17 mouse cellular contexts compared by ENCODE assay signal in the genomic region with DNA sequence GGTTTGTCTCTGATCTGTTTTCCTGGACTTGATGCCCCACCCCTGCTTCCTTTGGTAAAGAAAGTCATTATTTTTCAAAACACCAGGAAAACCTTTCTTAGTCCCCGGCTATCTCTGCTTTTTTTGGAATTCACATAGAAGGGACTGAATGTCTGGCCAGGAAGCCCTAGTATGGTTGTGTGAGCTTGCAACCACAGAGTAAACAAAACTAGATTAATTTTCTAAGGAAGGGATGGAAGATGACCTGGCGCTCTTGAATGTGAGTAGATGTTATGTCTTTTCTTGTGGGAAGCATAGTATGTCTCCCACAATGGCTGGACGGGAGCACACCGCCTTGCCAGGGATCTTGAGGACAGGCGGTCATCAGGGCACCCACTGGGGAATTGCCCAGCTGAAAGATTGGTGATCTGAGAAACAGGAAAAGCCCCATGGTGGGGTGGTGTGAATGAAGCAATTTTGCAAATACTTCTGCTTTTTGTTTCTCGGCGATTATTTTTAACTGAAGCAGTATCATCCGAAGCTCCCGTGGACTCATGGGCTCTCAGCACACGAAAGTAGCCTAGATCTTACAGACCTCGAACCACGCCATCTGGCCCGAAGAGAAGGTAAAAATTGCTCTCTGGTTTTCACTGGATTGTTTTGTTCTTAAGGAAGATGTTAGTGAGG. TPM values are rescaled to one million over a fixed set of nuclear protein-coding genes. Genes with fewer than 3 reads are reported as not detected.
DNase-seq lines count a peak whose midpoint lies in the region; ATAC-seq and TF ChIP-seq lines count a peak whose summit lies in the region.
"Had no signal": no experiment of that assay in that cellular context is flagged by ENCODE, and none has a peak within 500 bp of the region (broad histone marks: within the 10 kb centered on the region; RNA-seq: fewer than 3 reads in every experiment).

No protein-coding gene starts in this region.

- H3K4me1 ChIP-seq in liver, adult 2 months (ENCODE audit: control insufficient read depth, insufficient read depth, low read length), result peaks cover 2% of the 10 kb centered on the region; the same call in 1 of the 2 replicates
- H3K4me1 ChIP-seq in intestine, postnatal 0 days (replicated peaks; ENCODE audit: control insufficient read depth, insufficient read depth, low read length), result no peaks in the 10 kb centered on the region
- H3K4me1 ChIP-seq: hindbrain, embryonic 10.5 days had no signal

- no peaks in the 10 kb centered on the region for H3K36me3 ChIP-seq in liver, adult 2 months (ENCODE audit: control insufficient read depth, insufficient read depth, low read length)
- no peaks in the 10 kb centered on the region for H3K36me3 ChIP-seq in intestine, postnatal 0 days (ENCODE audit: control insufficient read depth, insufficient read depth)
- H3K36me3 ChIP-seq: embryonic facial prominence, embryonic 15.5 days; hindbrain, embryonic 10.5 days had no signal

- ATAC-seq in hematopoietic stem cell, adult 5-6 weeks (replicated peaks in 1 of 2; ENCODE audit: insufficient read depth in 1 of 2, low FRiP score in 2 of 2, low TSS enrichment in 1 of 2, low read depth in 1 of 2, poor library complexity in 2 of 2, severe bottlenecking in 2 of 2), result peak; percentile 43 to 56
- no peak for ATAC-seq in intestine, postnatal 0 days

- H3K27ac ChIP-seq in liver, adult 2 months (replicated peaks; ENCODE audit: insufficient read depth, low read depth, low read length), result peak overlapping the region; percentile 85
- H3K27ac ChIP-seq in intestine, postnatal 0 days (ENCODE audit: low read depth, low read length), result no peak overlapping the region
- H3K27ac ChIP-seq: embryonic facial prominence, embryonic 15.5 days; hindbrain, embryonic 10.5 days had no signal

- no peaks in the 10 kb centered on the region for H3K79me2 ChIP-seq in liver, adult 2 months (ENCODE audit: control insufficient read depth, insufficient read depth, low read length)

- peak overlapping the region; percentile 45; the same call in 1 of the 2 replicates for H3K9ac ChIP-seq in liver, adult 2 months (ENCODE audit: low read depth, low read length)
- H3K9ac ChIP-seq in intestine, postnatal 0 days (ENCODE audit: low read depth, low read length), result no peak overlapping the region
- H3K9ac ChIP-seq: embryonic facial prominence, embryonic 15.5 days had no signal

- TF ChIP-seq POLR2A in liver, adult 2 months (IDR thresholded peaks at IDR 0.05; ENCODE audit: extremely low read depth, insufficient read depth, low read length), result no peak

- no peaks in the 10 kb centered on the region for H3K27me3 ChIP-seq in liver, adult 2 months (ENCODE audit: control insufficient read depth, insufficient read depth, low read length)
- H3K27me3 ChIP-seq in intestine, postnatal 0 days (replicated peaks; ENCODE audit: control insufficient read depth, insufficient read depth, low read length), result no peaks in the 10 kb centered on the region
- H3K27me3 ChIP-seq: embryonic facial prominence, embryonic 15.5 days had no signal

- H3K4me2 ChIP-seq in intestine, postnatal 0 days (replicated peaks; ENCODE audit: low read depth), result no peak overlapping the region
- H3K4me2 ChIP-seq: embryonic facial prominence, embryonic 15.5 days had no signal

- peak overlapping the region; percentile 54 for H3K4me3 ChIP-seq in liver, adult 2 months (ENCODE audit: insufficient read depth, low read depth, low read length)
- no peak overlapping the region for H3K4me3 ChIP-seq in intestine, postnatal 0 days (ENCODE audit: low read depth, low read length)
- H3K4me3 ChIP-seq: embryonic facial prominence, embryonic 15.5 days; hindbrain, embryonic 10.5 days had no signal

- no peak for TF ChIP-seq CTCF in liver, adult 2 months (IDR thresholded peaks at IDR 0.05; ENCODE audit: low read depth, low read length)
- TF ChIP-seq CTCF in intestine, postnatal 0 days (IDR thresholded peaks at IDR 0.05; ENCODE audit: low read depth), result no peak

- peak; percentile 27 for DNase-seq in liver, adult 2 months (ENCODE audit: extremely low read depth, low read depth, low spot score)
- DNase-seq in liver, result no peak
- peak; percentile 29 for DNase-seq in brain, adult 2 months (ENCODE audit: low read depth, low spot score)
- peak; percentile 25 for DNase-seq in skeletal muscle tissue, adult 2 months (ENCODE audit: low read depth, low spot score)
- no peak for DNase-seq in cerebellum, adult 8-10 months
- DNase-seq: adrenal gland, postnatal 10 days; cerebellum, postnatal 14 days; right cerebral cortex, adult 18-20 months; thymus, adult 2 months had no signal

- 71% methylated on average over 13 of the region's 13 CpGs for WGBS in liver, adult 2 months
- WGBS in intestine, postnatal 0 days, result 86% methylated on average over 13 of the region's 13 CpGs

- H3K9me3 ChIP-seq in intestine, postnatal 0 days (ENCODE audit: control insufficient read depth), result no peaks in the 10 kb centered on the region
- H3K9me3 ChIP-seq: embryonic facial prominence, embryonic 15.5 days had no signal

RNA-seq across cellular contexts. Expression of a gene that starts 44.9 kb away (rescaled TPM):
- total RNA-seq in liver, adult 2 months (2014; rRNA removed), result 6.0 and 7.9 TPM in 2 replicates
- 3.2 and 3.8 TPM in 2 replicates for polyA plus RNA-seq in liver, adult 2 months (2012; rRNA removed)
- total RNA-seq in hematopoietic stem cell, adult 5-6 weeks (2017), result 0.15 and 11.3 TPM in 2 replicates
- polyA plus RNA-seq in intestine, postnatal 0 days (2015; fragmentation: Nextera tagmentation; extraction: Ambion mirVana), result 10.0 and 10.4 TPM in 2 replicates

RNA-seq across cellular contexts. Expression of a gene that starts 58.1 kb away (rescaled TPM):
- not detected in 2 replicates for total RNA-seq in liver, adult 2 months (2014; rRNA removed)
- not detected in 2 replicates for polyA plus RNA-seq in liver, adult 2 months (2012; rRNA removed)
- total RNA-seq in hematopoietic stem cell, adult 5-6 weeks (2017), result not detected in 2 replicates
- not detected in 2 replicates for polyA plus RNA-seq in intestine, postnatal 0 days (2015; fragmentation: Nextera tagmentation; extraction: Ambion mirVana)
- total RNA-seq: adrenal gland, postnatal 10 days; left cerebral cortex, postnatal 14 days had no signal
- polyA plus RNA-seq: embryonic facial prominence, embryonic 15.5 days; frontal cortex, adult 2 months; kidney, embryonic 14.5 days; lung, embryonic 16.5 days; thymus, adult 2 months had no signal

Comparison
In these comparisons a context has a peak if more than half of its experiments do, and no peak if none do; other contexts are left out.
1. DNase-seq: peak in liver, adult 2 months (single experiment), brain, adult 2 months (single experiment) and skeletal muscle tissue, adult 2 months (single experiment); none in liver (single experiment) and cerebellum, adult 8-10 months (single experiment).